ENCODE assay signal across 8 mouse cellular contexts in the genomic region with DNA sequence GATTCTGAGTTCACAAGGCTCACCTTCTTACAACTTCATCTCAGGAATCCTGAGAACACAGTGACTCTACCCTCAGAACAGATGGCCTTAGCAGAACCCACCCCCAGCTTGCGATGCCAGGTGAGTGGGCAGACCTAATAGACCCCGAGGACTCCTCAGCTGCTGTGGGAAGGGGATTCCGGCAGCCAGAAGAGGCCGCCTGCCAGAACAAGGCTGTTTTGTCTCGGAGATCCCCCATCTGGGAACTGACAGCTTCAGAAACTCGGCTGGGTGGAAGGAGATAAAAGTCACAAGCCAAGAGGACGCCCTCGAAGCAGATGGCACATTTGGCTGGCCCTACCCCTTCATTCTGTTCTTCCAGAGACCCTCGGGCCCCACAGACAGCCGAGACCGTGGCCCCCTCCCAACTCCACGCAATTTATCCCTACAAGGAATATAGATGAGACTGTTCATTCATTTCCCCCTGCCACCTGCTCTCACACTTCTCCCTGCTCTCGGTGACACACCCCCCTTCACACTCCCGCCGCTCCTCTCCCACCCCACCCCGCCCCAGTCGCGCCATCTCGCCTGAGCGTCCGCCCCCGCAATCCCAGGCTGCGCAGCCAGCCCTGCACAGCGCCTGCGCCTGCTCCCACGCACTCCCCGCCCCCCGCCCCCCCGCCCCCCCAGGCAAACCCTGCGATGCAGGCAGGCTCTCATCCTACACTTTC. TPM values are rescaled to one million over a fixed set of nuclear protein-coding genes. Genes with fewer than 3 reads are reported as not detected.
DNase-seq lines count a peak whose midpoint lies in the region; ATAC-seq and TF ChIP-seq lines count a peak whose summit lies in the region.

A gene (minus strand): TSS at position 51 of the 710 bp plus-strand sequence.

- no peak for TF ChIP-seq EP300 in stomach, postnatal 0 days (optimal IDR thresholded peaks at IDR 0.05)

- H3K9me3 ChIP-seq in erythroblast, embryonic 14.5 days (ENCODE audit: control insufficient read depth, low read length), result no peaks in the 10 kb centered on the region
- H3K9me3 ChIP-seq in G1E (replicated peaks), result no peaks in the 10 kb centered on the region
- H3K9me3 ChIP-seq in hindbrain, embryonic 10.5 days, result no peaks in the 10 kb centered on the region
- no peaks in the 10 kb centered on the region for H3K9me3 ChIP-seq in midbrain, embryonic 10.5 days (replicated peaks)
- no peaks in the 10 kb centered on the region for H3K9me3 ChIP-seq in stomach, postnatal 0 days (ENCODE audit: control insufficient read depth, low read length)

- H3K4me3 ChIP-seq in erythroblast, embryonic 14.5 days (replicated peaks), result peak within 1 kb of the TSS; percentile 46
- H3K4me3 ChIP-seq in G1E (ENCODE audit: low read depth, low read length), result peak within 1 kb of the TSS; percentile 69
- peak within 1 kb of the TSS; percentile 60 for H3K4me3 ChIP-seq in hindbrain, embryonic 10.5 days
- H3K4me3 ChIP-seq in left cerebral cortex, adult 2 months, result peak within 1 kb of the TSS; percentile 39
- peak within 1 kb of the TSS; percentile 61 for H3K4me3 ChIP-seq in midbrain, embryonic 10.5 days
- H3K4me3 ChIP-seq in stomach, postnatal 0 days (ENCODE audit: low read depth, low read length), result peak within 1 kb of the TSS; percentile 35

- H3K27me3 ChIP-seq in erythroblast, embryonic 14.5 days (ENCODE audit: control insufficient read depth), result peaks cover 75% of the 10 kb centered on the region
- H3K27me3 ChIP-seq in G1E (ENCODE audit: insufficient read depth, low read length), result peaks cover 50% of the 10 kb centered on the region
- H3K27me3 ChIP-seq in hindbrain, embryonic 10.5 days (ENCODE audit: insufficient read depth, poor library complexity, severe bottlenecking), result peaks cover 61% of the 10 kb centered on the region
- peaks cover 64% of the 10 kb centered on the region for H3K27me3 ChIP-seq in midbrain, embryonic 10.5 days (ENCODE audit: low read depth, poor library complexity, severe bottlenecking)
- H3K27me3 ChIP-seq in stomach, postnatal 0 days (ENCODE audit: control insufficient read depth, insufficient read depth, low read length), result no peaks in the 10 kb centered on the region

- ATAC-seq in erythroblast, adult 5-6 weeks (replicated peaks; ENCODE audit: low FRiP score, poor library complexity, severe bottlenecking), result no peak
- no peak for ATAC-seq in G1E (ENCODE audit: extremely low read depth, insufficient number of reproducible peaks, low FRiP score, poor library complexity, severe bottlenecking)
- peak; percentile 64; the same call in 1 of the 2 replicates for ATAC-seq in stomach, postnatal 0 days (ENCODE audit: low FRiP score, low TSS enrichment)

- intact Hi-C loops in left cerebral cortex, adult 2 months (cut with DNase I), result loop anchor here (1.0 to 2.0 kb wide), 3 partner anchors 11 to 245 kb away; no protein-coding TSS in a partner anchor

- H3K36me3 ChIP-seq in erythroblast, embryonic 14.5 days (ENCODE audit: control insufficient read depth), result no peaks in the 10 kb centered on the region
- no peaks in the 10 kb centered on the region for H3K36me3 ChIP-seq in G1E (replicated peaks)
- no peaks in the 10 kb centered on the region for H3K36me3 ChIP-seq in hindbrain, embryonic 10.5 days
- no peaks in the 10 kb centered on the region for H3K36me3 ChIP-seq in midbrain, embryonic 10.5 days
- H3K36me3 ChIP-seq in stomach, postnatal 0 days (ENCODE audit: control insufficient read depth, insufficient read depth, low read length), result no peaks in the 10 kb centered on the region

- H3K9ac ChIP-seq in stomach, postnatal 0 days (ENCODE audit: low read length), result peak within 1 kb of the TSS; percentile 61

- H3K4me2 ChIP-seq in stomach, postnatal 0 days (replicated peaks; ENCODE audit: low read depth), result peak within 1 kb of the TSS; percentile 77

- no peak for TF ChIP-seq CTCF in G1E (IDR thresholded peaks at IDR 0.05; ENCODE audit: low read depth, low read length)
- no peak for TF ChIP-seq CTCF in left cerebral cortex, adult 2 months (IDR thresholded peaks at IDR 0.05)
- no peak for TF ChIP-seq CTCF in stomach, postnatal 0 days (IDR thresholded peaks at IDR 0.05; ENCODE audit: low read depth)

- H3K4me1 ChIP-seq in erythroblast, embryonic 14.5 days (ENCODE audit: control insufficient read depth), result peaks cover 16% of the 10 kb centered on the region
- peaks cover 58% of the 10 kb centered on the region for H3K4me1 ChIP-seq in G1E (ENCODE audit: insufficient read depth, low read depth, low read length)
- peaks cover 33% of the 10 kb centered on the region for H3K4me1 ChIP-seq in hindbrain, embryonic 10.5 days (replicated peaks)
- H3K4me1 ChIP-seq in midbrain, embryonic 10.5 days, result peaks cover 33% of the 10 kb centered on the region
- peaks cover 5% of the 10 kb centered on the region for H3K4me1 ChIP-seq in stomach, postnatal 0 days (replicated peaks; ENCODE audit: control insufficient read depth, insufficient read depth)

- peak within 1 kb of the TSS; percentile 88 for H3K27ac ChIP-seq in hindbrain, embryonic 10.5 days
- peak within 1 kb of the TSS; percentile 85 for H3K27ac ChIP-seq in left cerebral cortex, adult 2 months
- H3K27ac ChIP-seq in midbrain, embryonic 10.5 days (replicated peaks), result peak within 1 kb of the TSS; percentile 86
- peak within 1 kb of the TSS; percentile 81 for H3K27ac ChIP-seq in stomach, postnatal 0 days (replicated peaks)

- WGBS in hindbrain, embryonic 10.5 days, result 5% methylated on average over 29 of the region's 30 CpGs
- 7% methylated on average over 26 of the region's 30 CpGs for WGBS in midbrain, embryonic 10.5 days
- WGBS in stomach, postnatal 0 days, result 5% methylated on average over 25 of the region's 30 CpGs

- peak; percentile 93 for DNase-seq in G1E (ENCODE audit: low spot score)
- peak; percentile 79 for DNase-seq in embryo, embryonic 11 days
- DNase-seq in hindbrain, embryonic 10.5 days (ENCODE audit: low spot score), result peak; percentile 66
- DNase-seq in left cerebral cortex, adult 2 months (ENCODE audit: extremely low spot score in 1 of 2, low spot score in 2 of 2), result peak; percentile 67 to 73
- no peak for DNase-seq in midbrain, embryonic 10.5 days (ENCODE audit: low spot score)
- peak; percentile 74 for DNase-seq in stomach, postnatal 0 days (ENCODE audit: low spot score)

RNA-seq across cellular contexts. Expression of the gene that starts here (rescaled TPM):
- not detected in 2 replicates for polyA plus RNA-seq in erythroblast, embryonic 14.5 days (2012)
- total RNA-seq in erythroblast, adult 5-6 weeks (2015; ENCODE audit: low replicate concordance), result not detected in 2 replicates
- total RNA-seq in erythroblast, adult 5-6 weeks (2017; ENCODE audit: low replicate concordance), result not detected in 2 replicates
- total RNA-seq in G1E (2014; fragmentation: Nextera tagmentation) (not detected in 2 replicates), G1E (2017) (0.12 TPM in 1 of 2 replicates, not detected in the other)
- not detected in 2 replicates for polyA plus RNA-seq in G1E (2012)
- polyA plus RNA-seq in hindbrain, embryonic 10.5 days (2016; fragmentation: Nextera tagmentation; extraction: Ambion mirVana), result 2.1 and 3.6 TPM in 2 replicates
- total RNA-seq in left cerebral cortex, adult 2 months (2021), result 1 to 10 TPM in 1 of 2 experiments, under 1 TPM in 1; 0.81 to 1.2 TPM
- 0.86 and 1.7 TPM in 2 replicates for polyA plus RNA-seq in midbrain, embryonic 10.5 days (2016; fragmentation: Nextera tagmentation; extraction: Ambion mirVana)
- 1.3 and 1.6 TPM in 2 replicates for polyA plus RNA-seq in stomach, postnatal 0 days (2015; fragmentation: Nextera tagmentation; extraction: Ambion mirVana)

Comparison
In these comparisons a context has a peak if more than half of its experiments do, and no peak if none do; other contexts are left out.
1. Peak in DNase-seq and H3K4me3 ChIP-seq in G1E; RNA of the gene not detected or under 1 TPM.